Mouse (Mus musculus): ENCODE results near the gene Polr3b. TPM values are rescaled to one million over a fixed set of nuclear protein-coding genes. Genes with fewer than 3 reads are reported as not detected.
A peak's percentile ranks its signal among the peaks of the same experiment; 100 is the strongest.

Polr3b gene
- polyA plus RNA-seq, 1 experiment, result 5.1 TPM

- H3K4me3 ChIP-seq (ENCODE audit: insufficient read depth, low read depth, low read length), result no peak overlapping the region
- H3K27me3 ChIP-seq (replicated peaks; ENCODE audit: control insufficient read depth, insufficient read depth, low read length), result no peaks in the 10 kb centered on the region
- 0 out of 2 replicates have a peak, but pooled peaks cover 4% of the 10 kb centered on the region for H3K4me1 ChIP-seq (ENCODE audit: control insufficient read depth, insufficient read depth, low read length)
- TF ChIP-seq CTCF (conservative IDR thresholded peaks at IDR 0.05; ENCODE audit: insufficient read depth, insufficient read length, low read depth, low read length) (no peak), POLR2A (IDR thresholded peaks at IDR 0.05; ENCODE audit: low read depth, low read length) (no peak)
- no peaks in the 10 kb centered on the region for H3K36me3 ChIP-seq (ENCODE audit: control insufficient read depth, insufficient read depth, low read length)
- WGBS, result 79% methylated on average over 14 of the region's 14 CpGs
- no peak overlapping the region for H3K27ac ChIP-seq (ENCODE audit: insufficient read depth, low read depth, low read length)
- no peak for DNase-seq
These were observed 85.8 kb downstream of the Polr3b start for GRCm38 (mm10) chr10:84707752-84708530.

- Histone ChIP-seq H3K27ac (ENCODE audit: insufficient read depth, low read depth, low read length) (no peak overlapping the region), H3K27me3 (replicated peaks; ENCODE audit: control insufficient read depth, insufficient read depth, low read length) (no peaks in the 10 kb centered on the region), H3K4me1 (ENCODE audit: control insufficient read depth, insufficient read depth, low read length) (0 out of 2 replicates have a peak, but pooled peaks cover 3% of the 10 kb centered on the region), H3K36me3 (ENCODE audit: control insufficient read depth, insufficient read depth, low read length) (no peaks in the 10 kb centered on the region), H3K4me3 (ENCODE audit: insufficient read depth, low read depth, low read length) (no peak overlapping the region)
- 44% methylated on average over 4 of the region's 4 CpGs for WGBS
- no peak for TF ChIP-seq CTCF (conservative IDR thresholded peaks at IDR 0.05; ENCODE audit: insufficient read depth, insufficient read length, low read depth, low read length)
- TF ChIP-seq POLR2A (IDR thresholded peaks at IDR 0.05; ENCODE audit: low read depth, low read length), result no peak
- no peak for DNase-seq
These were observed 88.1 kb downstream of the Polr3b start for GRCm38 (mm10) chr10:84710192-84710591.

- Histone ChIP-seq H3K4me3 (ENCODE audit: insufficient read depth, low read depth, low read length) (no peak overlapping the region), H3K4me1 (ENCODE audit: control insufficient read depth, insufficient read depth, low read length) (no peaks in the 10 kb centered on the region), H3K27me3 (replicated peaks; ENCODE audit: control insufficient read depth, insufficient read depth, low read length) (no peaks in the 10 kb centered on the region), H3K27ac (ENCODE audit: insufficient read depth, low read depth, low read length) (no peak overlapping the region), H3K36me3 (ENCODE audit: control insufficient read depth, insufficient read depth, low read length) (no peaks in the 10 kb centered on the region)
- DNase-seq, result peak; percentile 34
- WGBS, result 49% methylated on average over 4 of the region's 4 CpGs
- TF ChIP-seq POLR2A (IDR thresholded peaks at IDR 0.05; ENCODE audit: low read depth, low read length) (no peak), CTCF (conservative IDR thresholded peaks at IDR 0.05; ENCODE audit: insufficient read depth, insufficient read length, low read depth, low read length) (no peak)
These were observed 88.7 kb downstream of the Polr3b start for GRCm38 (mm10) chr10:84710827-84711226.

- H3K27ac ChIP-seq (ENCODE audit: insufficient read depth, low read depth, low read length), result no peak overlapping the region
- TF ChIP-seq CTCF (conservative IDR thresholded peaks at IDR 0.05; ENCODE audit: insufficient read depth, insufficient read length, low read depth, low read length) (no peak), POLR2A (IDR thresholded peaks at IDR 0.05; ENCODE audit: low read depth, low read length) (no peak)
- 90% methylated on average over 8 of the region's 8 CpGs for WGBS
- H3K27me3 ChIP-seq (replicated peaks; ENCODE audit: control insufficient read depth, insufficient read depth, low read length), result no peaks in the 10 kb centered on the region
- H3K36me3 ChIP-seq (ENCODE audit: control insufficient read depth, insufficient read depth, low read length), result no peaks in the 10 kb centered on the region
- H3K4me3 ChIP-seq (ENCODE audit: insufficient read depth, low read depth, low read length), result no peak overlapping the region
- H3K4me1 ChIP-seq (ENCODE audit: control insufficient read depth, insufficient read depth, low read length), result no peaks in the 10 kb centered on the region
- DNase-seq, result no peak
These were observed 89.4 kb downstream of the Polr3b start for GRCm38 (mm10) chr10:84711479-84711878.

DNA sequence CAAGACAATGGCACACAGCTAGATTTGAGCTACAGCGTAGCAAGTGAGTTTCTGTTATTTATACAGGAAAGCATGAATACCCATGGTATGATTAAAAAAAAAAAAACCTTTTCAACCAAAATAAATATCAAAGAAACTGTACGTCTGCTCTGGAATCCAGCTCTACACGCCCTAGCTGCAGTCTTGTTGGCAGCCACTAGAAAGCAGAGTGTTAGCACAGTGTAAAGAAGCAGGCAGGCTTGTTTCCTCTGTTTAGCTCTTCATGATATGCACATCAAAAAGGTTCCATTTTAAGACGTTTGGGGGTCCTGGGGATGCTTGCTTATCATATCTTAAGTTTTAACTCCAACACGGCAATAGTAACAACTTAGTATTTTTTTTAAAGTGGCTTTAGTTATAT is 89.8 kb downstream of the Polr3b start:
- H3K36me3 ChIP-seq (ENCODE audit: control insufficient read depth, insufficient read depth, low read length), result no peaks in the 10 kb centered on the region
- TF ChIP-seq CTCF (conservative IDR thresholded peaks at IDR 0.05; ENCODE audit: insufficient read depth, insufficient read length, low read depth, low read length), result no peak
- TF ChIP-seq POLR2A (IDR thresholded peaks at IDR 0.05; ENCODE audit: low read depth, low read length), result no peak
- no peak overlapping the region for H3K4me3 ChIP-seq (ENCODE audit: insufficient read depth, low read depth, low read length)
- H3K4me1 ChIP-seq (ENCODE audit: control insufficient read depth, insufficient read depth, low read length), result no peaks in the 10 kb centered on the region
- WGBS, result 85% methylated on average over 5 of the region's 5 CpGs
- no peak for DNase-seq
- no peaks in the 10 kb centered on the region for H3K27me3 ChIP-seq (replicated peaks; ENCODE audit: control insufficient read depth, insufficient read depth, low read length)
- H3K27ac ChIP-seq (ENCODE audit: insufficient read depth, low read depth, low read length), result no peak overlapping the region

- Histone ChIP-seq H3K27ac (ENCODE audit: insufficient read depth, low read depth, low read length) (no peak overlapping the region), H3K36me3 (ENCODE audit: control insufficient read depth, insufficient read depth, low read length) (no peaks in the 10 kb centered on the region), H3K4me3 (ENCODE audit: insufficient read depth, low read depth, low read length) (no peak overlapping the region), H3K4me1 (ENCODE audit: control insufficient read depth, insufficient read depth, low read length) (no peaks in the 10 kb centered on the region), H3K27me3 (replicated peaks; ENCODE audit: control insufficient read depth, insufficient read depth, low read length) (no peaks in the 10 kb centered on the region)
- 43% methylated on average over 6 of the region's 6 CpGs for WGBS
- no peak for TF ChIP-seq POLR2A (IDR thresholded peaks at IDR 0.05; ENCODE audit: low read depth, low read length)
- no peak for TF ChIP-seq CTCF (conservative IDR thresholded peaks at IDR 0.05; ENCODE audit: insufficient read depth, insufficient read length, low read depth, low read length)
- DNase-seq, result peak; percentile 68
These were observed 90.4 kb downstream of the Polr3b start for GRCm38 (mm10) chr10:84712532-84712931.

- H3K4me1 ChIP-seq (ENCODE audit: control insufficient read depth, insufficient read depth, low read length), result no peaks in the 10 kb centered on the region
- no peaks in the 10 kb centered on the region for H3K36me3 ChIP-seq (ENCODE audit: control insufficient read depth, insufficient read depth, low read length)
- no peak overlapping the region for H3K4me3 ChIP-seq (ENCODE audit: insufficient read depth, low read depth, low read length)
- WGBS, result 68% methylated on average over 10 of the region's 10 CpGs
- no peak for DNase-seq
- TF ChIP-seq CTCF (conservative IDR thresholded peaks at IDR 0.05; ENCODE audit: insufficient read depth, insufficient read length, low read depth, low read length), result no peak
- H3K27me3 ChIP-seq (replicated peaks; ENCODE audit: control insufficient read depth, insufficient read depth, low read length), result no peaks in the 10 kb centered on the region
- no peak overlapping the region for H3K27ac ChIP-seq (ENCODE audit: insufficient read depth, low read depth, low read length)
These were observed 91.0 kb downstream of the Polr3b start for GRCm38 (mm10) chr10:84713043-84713442.
